Mouse (Mus musculus) testis, adult 2 months (tissue): ENCODE measurements around the gene Sh2b3.

Experiments
- CTCF ChIP-seq: fragments of 200-500 bp; IDR thresholded peaks from 2 replicates; pipeline ENCODE4 v1.5.1; 2012; ENCODE audit warnings: low read depth, mild to moderate bottlenecking, inconsistent platforms, low read length, moderate library complexity; ENCODE audit not compliant: control insufficient read depth, insufficient read depth, insufficient replicate concordance
- POLR2A ChIP-seq: fragments of 200-500 bp; IDR thresholded peaks from 2 replicates; pipeline ENCODE4 v1.6.1; 2012; ENCODE audit warnings: low read depth, mild to moderate bottlenecking, inconsistent platforms, low read length, moderate library complexity; ENCODE audit not compliant: control insufficient read depth

GRCm38 (mm10) chr5:121876901-121877300 lies 39.5 kb upstream of the Sh2b3 start:
- TF ChIP-seq CTCF, result no peak
- no peak for TF ChIP-seq POLR2A
